Mouse (Mus musculus) CH12.LX (cell line): ENCODE data around the gene Cdh15. TPM values are rescaled to one million over a fixed set of nuclear protein-coding genes. Genes with fewer than 3 reads are reported as not detected.

Source experiments
- DNase-seq: peaks from one replicate; pipeline ENCODE4 v3.0.0-alpha.2; 2013; ENCODE audit errors: extremely low read depth
- H3K27ac ChIP-seq: 2 replicates; pipeline ENCODE4 v1.5.1; 2012; ENCODE audit warnings: low read depth, mild to moderate bottlenecking, control low read depth, moderate library complexity; ENCODE audit not compliant: insufficient read depth
- H3K27me3 ChIP-seq: replicated peaks from 2 replicates; pipeline ENCODE3; 2012; ENCODE audit warnings: inconsistent platforms
- H3K36me3 ChIP-seq, 2 experiments: replicated peaks in 1 of 2; 2 replicates each; pipeline versions ENCODE3 to v1.6.1; 2012; ENCODE audit warnings: inconsistent platforms in 1 of 2, low read length in 1 of 2, mild to moderate bottlenecking in 1 of 2, mixed read lengths in 1 of 2, moderate library complexity in 1 of 2; ENCODE audit not compliant: control insufficient read depth in 1 of 2, insufficient read depth in 1 of 2
- H3K4me1 ChIP-seq, 2 experiments: 2 replicates each; pipeline ENCODE4 v1.6.1; 2012; ENCODE audit warnings: inconsistent platforms in 1 of 2, moderate library complexity in 1 of 2; ENCODE audit not compliant: insufficient read depth in 2 of 2, control insufficient read depth in 1 of 2
- H3K4me2 ChIP-seq: 2 replicates; pipeline ENCODE4 v1.6.1; 2012; ENCODE audit warnings: low read depth, mild to moderate bottlenecking, control low read depth; ENCODE audit not compliant: poor library complexity, insufficient read depth, severe bottlenecking
- H3K4me3 ChIP-seq, 3 experiments: fragments of 150-350 bp in 1 of 3; sonication (generic) in 1 of 3; replicated peaks in 1 of 3; 2 replicates each; pipeline versions ENCODE3 to v1.5.1; 2011 to 2012; ENCODE audit warnings: low read depth in 2 of 3, low read length in 2 of 3, mild to moderate bottlenecking in 2 of 3, moderate library complexity in 2 of 3, control low read depth in 1 of 3, improper control_type of control experiment in 1 of 3, inconsistent platforms in 1 of 3, mixed read lengths in 1 of 3; ENCODE audit not compliant: poor library complexity in 1 of 3
- H3K79me2 ChIP-seq: replicated peaks from 2 replicates; pipeline ENCODE4 v1.6.1; 2012; ENCODE audit warnings: mild to moderate bottlenecking, moderate library complexity; ENCODE audit not compliant: control insufficient read depth, poor library complexity, insufficient read depth, severe bottlenecking; ENCODE audit errors: extremely low read depth
- H3K9ac ChIP-seq: 2 replicates; pipeline ENCODE4 v1.6.1; 2012; ENCODE audit warnings: low read depth, mild to moderate bottlenecking, control low read depth, moderate library complexity; ENCODE audit not compliant: insufficient read depth
- H3K9me3 ChIP-seq: replicated peaks from 2 replicates; pipeline ENCODE3; 2012; ENCODE audit warnings: low read length, inconsistent platforms, mixed read lengths
- ETS1 ChIP-seq: conservative IDR thresholded peaks from 2 replicates; pipeline ENCODE4 v1.6.1; 2012; ENCODE audit warnings: low read depth, mild to moderate bottlenecking, inconsistent platforms, low read length, improper control_type of control experiment, moderate library complexity
- GABPA ChIP-seq: IDR thresholded peaks from 2 replicates; pipeline ENCODE4 v1.6.1; 2012; ENCODE audit warnings: low read depth, low read length, improper control_type of control experiment, inconsistent platforms; ENCODE audit not compliant: insufficient replicate concordance
- IRF4 ChIP-seq: IDR thresholded peaks from 2 replicates; pipeline ENCODE4 v1.6.1; 2014; ENCODE audit warnings: low read depth, mild to moderate bottlenecking, inconsistent platforms, low read length, improper control_type of control experiment
- KAT2A ChIP-seq: IDR thresholded peaks from 2 replicates; pipeline ENCODE4 v1.6.1; 2012; ENCODE audit warnings: low read length, improper control_type of control experiment, inconsistent platforms; ENCODE audit not compliant: insufficient replicate concordance
- MAFK ChIP-seq: IDR thresholded peaks from 2 replicates; pipeline ENCODE4 v1.6.1; 2011; ENCODE audit warnings: low read length, improper control_type of control experiment; ENCODE audit not compliant: insufficient replicate concordance
- MAX ChIP-seq: IDR thresholded peaks from 2 replicates; pipeline ENCODE4 v1.6.1; 2011; ENCODE audit warnings: low read length, improper control_type of control experiment
- MAZ ChIP-seq: IDR thresholded peaks from 2 replicates; pipeline ENCODE4 v1.6.1; 2012; ENCODE audit warnings: low read depth, mild to moderate bottlenecking, inconsistent platforms, low read length, improper control_type of control experiment, moderate library complexity
- MEF2A ChIP-seq: IDR thresholded peaks from 2 replicates; pipeline ENCODE4 v1.6.1; 2014; ENCODE audit warnings: low read depth, mild to moderate bottlenecking, inconsistent platforms, low read length, improper control_type of control experiment, borderline replicate concordance
- MXI1 ChIP-seq: IDR thresholded peaks from 2 replicates; pipeline ENCODE4 v1.6.1; 2011; ENCODE audit warnings: mild to moderate bottlenecking, low read depth, low read length, improper control_type of control experiment
- NELFE ChIP-seq: IDR thresholded peaks from 2 replicates; pipeline ENCODE4 v1.6.1; 2011; ENCODE audit warnings: low read depth, low read length, improper control_type of control experiment
- POLR2A ChIP-seq: IDR thresholded peaks from 2 replicates; pipeline ENCODE4 v1.6.1; 2011; ENCODE audit warnings: low read depth, mild to moderate bottlenecking, improper control_type of control experiment, low read length
- RAD21 ChIP-seq: IDR thresholded peaks from 2 replicates; pipeline ENCODE4 v1.6.1; 2011; ENCODE audit warnings: low read depth, mild to moderate bottlenecking, low read length, improper control_type of control experiment, moderate library complexity
- SIN3A ChIP-seq: IDR thresholded peaks from 2 replicates; pipeline ENCODE4 v1.6.1; 2012; ENCODE audit warnings: low read length, improper control_type of control experiment, inconsistent platforms
- SMC3 ChIP-seq: IDR thresholded peaks from 2 replicates; pipeline ENCODE4 v1.6.1; 2011; ENCODE audit warnings: low read depth, low read length, improper control_type of control experiment
- TBP ChIP-seq: conservative IDR thresholded peaks from 2 replicates; pipeline ENCODE4 v1.6.1; 2011; ENCODE audit warnings: low read depth, low read length, improper control_type of control experiment
- TCF12 ChIP-seq: IDR thresholded peaks from 2 replicates; pipeline ENCODE4 v1.6.1; 2014; ENCODE audit warnings: low read depth, mild to moderate bottlenecking, inconsistent platforms, low read length, improper control_type of control experiment
- UBTF ChIP-seq: IDR thresholded peaks from 2 replicates; pipeline ENCODE4 v1.6.1; 2012; ENCODE audit warnings: low read depth, mild to moderate bottlenecking, inconsistent platforms, low read length, improper control_type of control experiment, moderate library complexity
- USF1 ChIP-seq: IDR thresholded peaks from 2 replicates; pipeline ENCODE4 v1.6.1; 2014; ENCODE audit warnings: low read depth, mild to moderate bottlenecking, inconsistent platforms, low read length, improper control_type of control experiment
- ZNF384 ChIP-seq: IDR thresholded peaks from 2 replicates; pipeline ENCODE4 v1.6.1; 2012; ENCODE audit warnings: low read depth, low read length, improper control_type of control experiment, inconsistent platforms
- dilution Hi-C: fragments of 300-500 bp; cut with MboI; formaldehyde crosslinking; loops from 2 replicates; pipeline ENCODE4 v1.14.3; 2020; ENCODE audit warnings: low sequenced_read_pairs; ENCODE audit not compliant: extremely low pct_unique_long_range_greater_than_20kb, extremely low pct_ligation_motif_present
- in situ Hi-C: fragments of 300-500 bp; cut with MboI; formaldehyde crosslinking; loops from 3 replicates; pipeline ENCODE4 v1.14.3; 2019; ENCODE audit warnings: low sequenced_read_pairs, low pct_ligation_motif_present, low pct_unique_long_range_greater_than_20kb, mixed read lengths
- polyA plus RNA-seq: library from polyadenylated mRNA; unstranded; fragments of >175 nt; gene quantifications from 2 replicates; pipeline ENCODE4 v1.2.1, GENCODE M21; 2012; ENCODE audit warnings: low read depth; ENCODE audit not compliant: insufficient read length
- total RNA-seq, 2 experiments: library from RNA; depleted of rRNA; stranded (reverse); fragments of 300-350 nt in 1 of 2; fragments of >200 nt in 1 of 2; gene quantifications; 2 replicates each; pipeline ENCODE4 v1.2.3; 2012 to 2014

Gene Cdh15
- total and polyA plus RNA-seq, 3 experiments, result not detected

DNA sequence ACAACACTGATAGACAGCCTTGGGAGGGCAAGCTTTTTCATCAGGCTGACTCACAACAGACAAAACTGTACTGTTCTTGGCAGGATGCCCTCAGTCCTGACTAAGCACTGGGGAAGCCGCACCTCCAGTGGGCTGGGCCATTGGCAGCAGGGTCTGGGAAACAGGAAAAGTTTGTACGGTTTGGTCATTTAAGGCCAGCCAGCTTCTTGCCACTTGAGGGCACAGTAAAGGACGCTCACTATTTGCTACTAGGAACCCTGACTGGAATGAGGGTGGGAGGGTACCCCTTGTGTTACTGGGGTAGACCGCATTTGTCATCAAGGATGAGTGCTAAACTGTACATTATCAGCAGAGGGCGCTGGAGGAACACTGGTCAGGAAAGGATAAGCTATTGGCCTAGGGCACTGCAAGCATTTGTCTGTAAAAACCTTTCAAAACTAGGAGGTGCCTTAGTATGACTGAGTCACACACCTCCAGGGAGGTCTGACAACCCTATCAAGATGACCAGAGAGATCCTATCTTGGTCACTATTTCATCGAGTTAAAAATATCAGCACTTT is 58.8 kb downstream of the Cdh15 start (continued):
- TF ChIP-seq ZNF384 (no peak), MAFK (no peak), IRF4 (no peak), UBTF (no peak), MAX (no peak), MEF2A (no peak), RAD21 (peak; percentile 88), NELFE (no peak), SIN3A (no peak), ETS1 (no peak)

DNA sequence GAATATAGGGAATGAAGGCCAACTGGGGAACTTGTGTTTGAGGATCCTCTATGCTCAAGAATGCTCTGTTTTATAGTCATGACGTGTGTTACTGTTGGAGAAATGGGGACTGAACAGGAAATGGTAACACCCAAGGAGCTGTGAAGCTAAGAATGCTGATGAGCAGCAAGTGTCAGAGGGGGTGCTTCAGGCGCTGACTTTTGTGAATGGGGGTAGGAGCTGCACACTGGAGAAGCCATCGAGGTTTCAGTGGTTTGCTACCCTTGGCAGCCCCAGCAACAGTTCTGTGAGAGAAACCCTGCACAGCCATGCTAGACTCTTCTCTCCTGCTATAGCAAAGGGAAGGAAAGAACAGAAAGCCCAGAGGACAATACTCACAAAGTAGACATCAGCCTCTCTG is 64.4 kb downstream of the Cdh15 start:
- H3K36me3 ChIP-seq, result peaks cover 64 to 88% of the 10 kb centered on the region in 2 experiments
- no peaks in the 10 kb centered on the region for H3K9me3 ChIP-seq
- no peak overlapping the region for H3K4me3 ChIP-seq
- in situ Hi-C loops (no loop called here), dilution Hi-C loops (no loop called here)
- H3K4me2 ChIP-seq, result no peak overlapping the region
- no peaks in the 10 kb centered on the region for H3K27me3 ChIP-seq
- peaks cover 29% of the 10 kb centered on the region for H3K79me2 ChIP-seq
- H3K9ac ChIP-seq, result no peak overlapping the region
- TF ChIP-seq MEF2A, result no peak
- TF ChIP-seq USF1, result no peak
- no peak for TF ChIP-seq TCF12
- TF ChIP-seq RAD21, result no peak
- no peak for TF ChIP-seq GABPA
- no peak for TF ChIP-seq KAT2A
- TF ChIP-seq MAX, result no peak
- no peak for TF ChIP-seq TBP
- no peak for TF ChIP-seq MAFK
- no peak for TF ChIP-seq ETS1
- TF ChIP-seq IRF4, result no peak
- TF ChIP-seq MXI1, result no peak
- TF ChIP-seq MAZ, result no peak
- no peak for TF ChIP-seq POLR2A
- no peak for TF ChIP-seq SMC3
- TF ChIP-seq, all 38 proteins: peak for 0
- Histone ChIP-seq H3K4me1 (peaks cover 3 to 62% of the 10 kb centered on the region in 2 experiments), H3K27ac (no peak overlapping the region)
- DNase-seq, result no peak
